Mouse (Mus musculus) lung, postnatal 0 days (tissue): ENCODE measurements around the gene Birc6.

Experiments used
- CTCF ChIP-seq: IDR thresholded peaks from 2 replicates; pipeline ENCODE4 v1.5.1; 2016; ENCODE audit warnings: antibody characterized with exemption, mild to moderate bottlenecking
- EP300 ChIP-seq: IDR thresholded peaks from 2 replicates; pipeline ENCODE4 v1.6.1; 2016; ENCODE audit warnings: antibody characterized with exemption, mild to moderate bottlenecking, control low read depth

- TF ChIP-seq EP300, result no peak
- no peak for TF ChIP-seq CTCF
Measured at GRCm38 (mm10) chr17:74705480-74705879, 177.4 kb downstream of the Birc6 start.
